Mouse (Mus musculus): ENCODE measurements around the gene Gm20388.

- TF ChIP-seq TAL1 (IDR thresholded peaks at IDR 0.05; ENCODE audit: low read length) (no peak), GATA1 (IDR thresholded peaks at IDR 0.05; ENCODE audit: low read length) (no peak)
These were observed 220.5 kb downstream of the Gm20388 start for GRCm38 (mm10) chr8:120131158-120131557.

All from erythroblast, embryonic 14.5 days (primary cell).